Mouse (Mus musculus) embryonic facial prominence, embryonic 14.5 days (tissue): ENCODE measurements at regions not wholly inside any gene's neighbourhood (a gene's known extent, or its start where the extent isn't known, plus 50 kb on each side); places are given as distances from the start of the nearest gene placed in this dataset.
A peak's percentile ranks its signal among the peaks of the same experiment; 100 is the strongest.

Source experiments
- ATAC-seq: fragments of 200-750 bp; cut with Nextera tagmentation; 2 replicates; pipeline ENCODE4 v1.8.0; 2017; ENCODE audit warnings: low read depth, moderate number of reproducible peaks, moderate TSS enrichment
- DNase-seq: peaks from one replicate; pipeline ENCODE4 v3.0.0-alpha.2; 2015; ENCODE audit warnings: low spot score
- H3K27ac ChIP-seq: fragments of 300-500 bp; sonication (generic); replicated peaks from 2 replicates; pipeline ENCODE4 v1.5.1; 2014; ENCODE audit warnings: low read depth, mild to moderate bottlenecking, low read length, moderate library complexity
- H3K27me3 ChIP-seq: fragments of 300-500 bp; sonication (generic); replicated peaks from 2 replicates; pipeline ENCODE4 v1.6.1; 2014; ENCODE audit warnings: low read length; ENCODE audit not compliant: control insufficient read depth, insufficient read depth
- H3K36me3 ChIP-seq: fragments of 300-500 bp; sonication (generic); 2 replicates; pipeline ENCODE4 v1.6.1; 2014; ENCODE audit warnings: low read length, mixed read lengths; ENCODE audit not compliant: control insufficient read depth, insufficient read depth
- H3K4me1 ChIP-seq: fragments of 300-500 bp; sonication (generic); 2 replicates; pipeline ENCODE4 v1.6.1; 2014; ENCODE audit warnings: antibody characterized with exemption, low read length; ENCODE audit not compliant: control insufficient read depth, insufficient read depth
- H3K4me2 ChIP-seq: fragments of 300-500 bp; sonication (generic); 2 replicates; pipeline ENCODE4 v1.6.1; 2014; ENCODE audit warnings: low read depth, mild to moderate bottlenecking, low read length, moderate library complexity, mixed read lengths
- H3K4me3 ChIP-seq: fragments of 300-500 bp; sonication (generic); 2 replicates; pipeline ENCODE4 v1.5.1; 2014; ENCODE audit warnings: low read depth, mild to moderate bottlenecking, low read length
- H3K9ac ChIP-seq: fragments of 300-500 bp; sonication (generic); 2 replicates; pipeline ENCODE4 v1.6.1; 2014; ENCODE audit warnings: low read depth, mild to moderate bottlenecking, low read length, moderate library complexity, mixed read lengths
- H3K9me3 ChIP-seq: fragments of 300-500 bp; sonication (generic); 2 replicates; pipeline ENCODE4 v1.6.1; 2016; ENCODE audit warnings: low read length; ENCODE audit not compliant: control insufficient read depth
- WGBS: fragments of 180-500 bp; shearing (Covaris S2); extraction: QIAGEN DNeasy Blood & Tissue Kit; methylation state at CpG from one replicate; pipeline ENCODE4 v1.1.7; 2014; 5-methylcytosine and 5-hydroxymethylcytosine counted together

GRCm38 (mm10) chr13:101874761-101875160 is 106.7 kb upstream of the Pik3r1 start:
- 92% methylated on average over 4 of the region's 4 CpGs for WGBS
- ATAC-seq (no peak), DNase-seq (no peak)

GRCm38 (mm10) chr13:101876069-101876468 is 108.1 kb upstream of the Pik3r1 start:
- DNase-seq: no peak
- no peaks in the 10 kb centered on the region for H3K36me3 ChIP-seq
- 94% methylated on average over 2 of the region's 2 CpGs for WGBS
- no peaks in the 10 kb centered on the region; the same call in 1 of the 2 replicates for H3K27me3 ChIP-seq
- no peak overlapping the region for H3K27ac ChIP-seq
- no peak overlapping the region for H3K9ac ChIP-seq
- H3K4me1 ChIP-seq: peaks cover 6% of the 10 kb centered on the region; the same call in 1 of the 2 replicates
- no peak overlapping the region for H3K4me3 ChIP-seq
- H3K9me3 ChIP-seq: no peaks in the 10 kb centered on the region
- ATAC-seq: no peak
- H3K4me2 ChIP-seq: no peak overlapping the region

More at GRCm38 (mm10) chr13:101874761-101875160, 106.7 kb upstream of the Pik3r1 start:
- H3K4me3 ChIP-seq: no peak overlapping the region
- no peaks in the 10 kb centered on the region for H3K36me3 ChIP-seq
- H3K9ac ChIP-seq: no peak overlapping the region
- H3K27me3 ChIP-seq: no peaks in the 10 kb centered on the region; the same call in 1 of the 2 replicates
- no peaks in the 10 kb centered on the region for H3K9me3 ChIP-seq
- H3K4me1 ChIP-seq: peaks cover 5% of the 10 kb centered on the region; the same call in 1 of the 2 replicates
- no peak overlapping the region for H3K27ac ChIP-seq
- H3K4me2 ChIP-seq: no peak overlapping the region

GRCm38 (mm10) chr13:101876601-101877000 is 108.6 kb upstream of the Pik3r1 start:
- no peak overlapping the region for H3K27ac ChIP-seq
- H3K27me3 ChIP-seq: no peaks in the 10 kb centered on the region; the same call in 1 of the 2 replicates
- H3K36me3 ChIP-seq: no peaks in the 10 kb centered on the region
- no peak for ATAC-seq
- H3K9ac ChIP-seq: no peak overlapping the region
- peaks cover 6% of the 10 kb centered on the region; the same call in 1 of the 2 replicates for H3K4me1 ChIP-seq
- no peak for DNase-seq
- no peak overlapping the region for H3K4me2 ChIP-seq
- H3K4me3 ChIP-seq: no peak overlapping the region
- no peaks in the 10 kb centered on the region for H3K9me3 ChIP-seq
- 79% methylated on average over 3 of the region's 3 CpGs for WGBS

- Histone ChIP-seq H3K27me3 (no peaks in the 10 kb centered on the region), H3K9ac (no peak overlapping the region), H3K4me1 (peaks cover 6% of the 10 kb centered on the region; the same call in 1 of the 2 replicates), H3K4me2 (no peak overlapping the region), H3K36me3 (no peaks in the 10 kb centered on the region), H3K9me3 (no peaks in the 10 kb centered on the region), H3K27ac (no peak overlapping the region), H3K4me3 (no peak overlapping the region)
- ATAC-seq (no peak), DNase-seq (no peak)
Observed at GRCm38 (mm10) chr13:101878168-101878567, 110.2 kb upstream of the Pik3r1 start.

GRCm38 (mm10) chr13:101879561-101880081 is 111.6 kb upstream of the Pik3r1 start:
- H3K27me3 ChIP-seq: no peaks in the 10 kb centered on the region
- H3K4me1 ChIP-seq: peaks cover 6% of the 10 kb centered on the region; the same call in 1 of the 2 replicates
- H3K9ac ChIP-seq: no peak overlapping the region
- no peaks in the 10 kb centered on the region for H3K9me3 ChIP-seq
- no peak overlapping the region for H3K4me2 ChIP-seq
- 56% methylated on average over 8 of the region's 8 CpGs for WGBS
- ATAC-seq: no peak
- DNase-seq: peak; percentile 33
- H3K27ac ChIP-seq: no peak overlapping the region
- no peaks in the 10 kb centered on the region for H3K36me3 ChIP-seq
- H3K4me3 ChIP-seq: no peak overlapping the region

- H3K4me2 ChIP-seq: no peak overlapping the region
- no peak overlapping the region for H3K9ac ChIP-seq
- H3K36me3 ChIP-seq: no peaks in the 10 kb centered on the region
- ATAC-seq: no peak
- H3K27ac ChIP-seq: no peak overlapping the region
- H3K27me3 ChIP-seq: no peaks in the 10 kb centered on the region
- peaks cover 6% of the 10 kb centered on the region; the same call in 1 of the 2 replicates for H3K4me1 ChIP-seq
- H3K9me3 ChIP-seq: no peaks in the 10 kb centered on the region
- H3K4me3 ChIP-seq: no peak overlapping the region
- no peak for DNase-seq
Observed at GRCm38 (mm10) chr13:101883177-101883576, 115.2 kb upstream of the Pik3r1 start.

- H3K36me3 ChIP-seq: no peaks in the 10 kb centered on the region
- H3K4me3 ChIP-seq: no peak overlapping the region
- H3K4me1 ChIP-seq: peaks cover 1% of the 10 kb centered on the region; the same call in 1 of the 2 replicates
- DNase-seq: no peak
- no peaks in the 10 kb centered on the region for H3K27me3 ChIP-seq
- ATAC-seq: no peak
- no peak overlapping the region for H3K9ac ChIP-seq
- no peaks in the 10 kb centered on the region for H3K9me3 ChIP-seq
- no peak overlapping the region for H3K27ac ChIP-seq
- H3K4me2 ChIP-seq: no peak overlapping the region
- 87% methylated on average over 3 of the region's 3 CpGs for WGBS
Observed at GRCm38 (mm10) chr13:101884752-101885151, 116.7 kb upstream of the Pik3r1 start.

- Histone ChIP-seq H3K36me3 (no peaks in the 10 kb centered on the region), H3K27me3 (no peaks in the 10 kb centered on the region), H3K4me1 (no peaks in the 10 kb centered on the region), H3K9ac (no peak overlapping the region), H3K4me2 (no peak overlapping the region), H3K27ac (no peak overlapping the region), H3K9me3 (no peaks in the 10 kb centered on the region), H3K4me3 (no peak overlapping the region)
- ATAC-seq: no peak
- 80% methylated on average over 4 of the region's 4 CpGs for WGBS
- DNase-seq: no peak
Observed at GRCm38 (mm10) chr13:101891473-101891872, 123.5 kb upstream of the Pik3r1 start.

- no peak for ATAC-seq
- DNase-seq: no peak
- Histone ChIP-seq H3K27me3 (no peaks in the 10 kb centered on the region), H3K4me1 (no peaks in the 10 kb centered on the region), H3K27ac (no peak overlapping the region), H3K9me3 (no peaks in the 10 kb centered on the region), H3K4me2 (no peak overlapping the region), H3K4me3 (no peak overlapping the region), H3K9ac (no peak overlapping the region), H3K36me3 (no peaks in the 10 kb centered on the region)
- 85% methylated on average over 10 of the region's 10 CpGs for WGBS
Observed at GRCm38 (mm10) chr13:101893035-101893600, 125.1 kb upstream of the Pik3r1 start.
